Mouse (Mus musculus): Measurements from ENCODE around the gene Csmd2.
"Not testable (repeated sequence)": the region's sequence is repeated elsewhere in the genome, so short reads cannot be mapped to it uniquely, and the experiment has no call there.

The Csmd2 gene

DNA sequence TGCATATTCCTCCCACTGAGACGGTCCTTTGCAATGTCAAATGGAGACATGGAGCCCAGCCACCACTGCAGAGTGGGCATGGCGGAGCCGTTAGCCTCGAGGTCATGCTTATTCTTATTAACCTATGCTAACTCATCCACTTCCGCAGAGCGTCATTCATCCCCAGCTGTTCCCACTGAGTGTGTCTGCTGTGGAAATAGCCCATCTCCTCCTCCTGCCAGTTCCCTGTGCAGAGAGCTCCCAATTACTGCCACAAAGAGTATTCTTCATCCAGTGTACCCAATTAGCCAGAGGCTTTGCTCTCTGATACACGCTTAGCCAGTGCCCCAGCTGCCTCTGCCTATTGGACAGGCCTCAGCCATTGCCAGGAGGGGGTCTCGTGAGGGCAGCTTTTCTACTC is 504.4 kb downstream of the Csmd2 start:
- DNase-seq (ENCODE audit: extremely low spot score): no peak

DNA sequence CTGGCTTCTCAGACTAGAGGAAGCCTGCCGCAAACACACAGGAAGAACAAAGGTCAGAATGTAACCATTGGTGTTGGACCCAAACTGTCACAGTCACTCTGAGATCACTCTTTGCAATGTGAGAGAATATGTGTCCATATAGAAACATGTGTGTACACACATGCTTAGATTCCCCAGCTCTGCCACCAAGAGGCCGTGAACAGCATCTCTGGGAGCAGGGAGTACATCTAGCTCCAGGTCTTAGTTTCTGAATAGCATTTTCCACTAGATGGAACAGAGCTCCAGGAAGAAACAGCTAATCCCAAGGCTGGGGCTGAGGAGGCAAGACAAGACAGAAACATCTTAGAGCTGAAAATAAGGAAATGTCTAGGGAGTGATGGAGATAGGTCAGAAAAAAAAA is 512.3 kb downstream of the Csmd2 start:
- DNase-seq (ENCODE audit: extremely low spot score): no peak

DNA sequence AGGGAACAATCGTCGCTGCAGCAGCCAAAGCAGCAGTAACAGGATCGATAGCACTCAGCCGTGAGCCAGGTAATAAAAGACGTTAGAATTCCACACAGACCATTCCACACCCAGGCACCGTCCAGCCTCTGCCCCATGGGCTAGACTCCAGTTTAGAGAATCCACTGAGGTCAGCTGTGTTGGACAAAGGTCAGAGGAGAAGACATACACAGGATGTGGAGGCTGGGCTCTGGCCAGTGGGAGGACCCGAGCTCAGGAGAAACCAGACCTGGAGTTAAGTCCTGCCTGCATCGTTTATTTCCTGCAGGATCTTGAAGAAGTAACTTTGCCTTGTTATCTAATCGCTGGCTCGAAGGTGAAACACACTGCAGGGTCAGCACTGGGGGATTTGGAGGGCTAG is 519.2 kb downstream of the Csmd2 start:
- DNase-seq (ENCODE audit: extremely low spot score): no peak

DNA sequence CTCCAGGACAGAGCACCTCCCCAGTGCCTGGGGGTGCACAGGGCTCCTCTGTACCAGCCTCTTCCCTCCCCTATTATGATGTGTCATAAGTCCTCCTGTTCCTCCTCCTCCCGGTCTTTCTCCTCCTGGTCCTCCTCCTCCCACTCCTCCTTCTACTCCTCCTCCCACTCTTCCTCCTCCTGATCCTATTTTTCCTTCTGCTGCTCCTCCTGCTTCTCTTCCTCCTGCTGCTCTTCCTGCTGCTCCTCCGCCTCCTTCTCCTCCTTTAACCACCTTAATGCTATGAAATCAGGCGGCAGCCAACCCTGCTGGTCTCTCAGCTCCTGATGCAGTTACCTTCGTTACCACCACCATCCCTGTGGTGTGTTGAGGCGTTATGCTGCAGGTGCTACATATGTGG is 522.2 kb downstream of the Csmd2 start:
- no peak for DNase-seq (ENCODE audit: extremely low spot score)

DNA sequence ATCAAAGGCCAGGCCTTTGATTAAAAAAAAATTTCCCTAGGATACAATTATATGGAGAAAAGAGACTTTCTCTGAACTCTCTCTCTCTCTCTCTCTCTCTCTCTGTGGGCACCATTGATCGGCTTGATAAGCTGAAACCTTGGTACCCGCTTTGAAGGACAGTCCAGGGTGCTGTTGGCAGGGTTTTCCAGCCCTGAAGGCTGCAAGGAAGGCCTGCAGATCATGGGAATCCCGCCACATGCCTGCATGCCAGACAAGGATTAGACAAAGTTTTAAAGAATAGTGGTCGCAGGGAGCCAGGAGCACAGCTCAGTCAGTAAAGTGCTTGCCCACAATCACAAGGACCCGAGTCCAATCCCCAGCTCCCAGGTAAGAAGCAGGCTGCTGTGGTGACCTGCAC is 526.8 kb downstream of the Csmd2 start:
- no peak for DNase-seq (ENCODE audit: extremely low spot score)

DNA sequence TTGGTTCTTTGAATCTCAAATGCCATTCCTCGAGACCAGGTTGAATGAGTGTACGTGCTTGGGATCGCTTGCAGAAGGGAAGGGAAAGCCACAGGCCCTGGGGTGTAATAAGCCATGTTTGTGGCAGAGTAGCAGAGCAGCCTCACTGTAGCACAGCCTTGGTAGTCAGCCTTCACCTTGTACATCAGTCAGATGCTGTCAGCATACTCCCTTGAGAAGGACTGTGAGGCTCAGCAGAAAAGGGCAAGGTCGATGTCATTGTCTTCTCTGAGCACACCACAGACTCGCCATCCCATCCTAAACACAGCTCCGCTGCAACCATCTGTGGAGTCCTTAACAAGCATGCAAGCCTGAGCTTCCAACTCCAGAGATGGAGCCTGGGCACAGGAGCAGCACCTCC is 533.6 kb downstream of the Csmd2 start:
- DNase-seq (ENCODE audit: extremely low spot score): no peak

DNA sequence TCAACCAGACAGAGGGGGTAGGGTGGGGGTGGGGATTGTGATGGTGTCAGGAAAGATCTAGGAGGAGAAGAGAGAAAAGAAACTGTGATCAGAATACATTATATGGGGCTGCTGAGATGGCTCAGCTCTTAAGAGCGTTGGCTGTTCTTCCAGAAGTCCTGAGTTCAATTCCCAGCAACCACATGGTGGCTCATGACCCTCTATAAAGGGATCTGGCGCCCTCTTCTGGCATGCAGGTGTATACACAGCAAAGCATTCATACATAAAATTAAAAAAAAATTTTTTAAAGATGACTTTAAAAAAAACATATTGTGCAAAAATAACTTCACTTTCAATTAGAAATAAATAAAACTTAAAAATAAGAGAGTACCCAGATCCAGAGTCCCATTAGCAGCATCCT is 555.7 kb downstream of the Csmd2 start:
- peak; percentile 14 for DNase-seq (ENCODE audit: extremely low spot score)

DNA sequence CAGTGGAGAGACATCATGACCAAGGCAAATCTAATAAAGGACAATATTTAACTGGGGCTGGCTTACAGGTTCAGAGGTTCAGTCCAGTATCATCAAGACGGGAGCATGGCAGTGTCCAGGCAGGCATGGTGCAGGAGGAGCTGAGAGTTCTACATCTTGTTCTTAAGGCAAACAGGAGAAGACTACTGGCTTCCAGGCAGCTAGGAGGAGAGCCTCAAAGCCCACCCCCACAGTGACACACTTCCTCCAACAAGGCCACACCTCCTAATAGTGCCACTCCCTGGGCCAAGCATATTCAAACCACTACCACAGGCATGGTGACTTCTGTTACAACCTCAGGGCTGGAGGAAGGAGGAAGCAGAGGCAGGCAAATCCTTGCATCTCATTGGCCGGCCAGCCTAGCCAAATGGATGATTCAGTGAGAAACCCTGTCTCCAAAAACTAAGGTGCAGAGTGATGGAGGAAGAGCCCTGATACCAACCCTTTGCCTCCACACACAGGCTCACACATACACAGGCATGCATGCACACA is 556.4 kb downstream of the Csmd2 start:
- DNase-seq (ENCODE audit: extremely low spot score): not testable (repeated sequence)

DNA sequence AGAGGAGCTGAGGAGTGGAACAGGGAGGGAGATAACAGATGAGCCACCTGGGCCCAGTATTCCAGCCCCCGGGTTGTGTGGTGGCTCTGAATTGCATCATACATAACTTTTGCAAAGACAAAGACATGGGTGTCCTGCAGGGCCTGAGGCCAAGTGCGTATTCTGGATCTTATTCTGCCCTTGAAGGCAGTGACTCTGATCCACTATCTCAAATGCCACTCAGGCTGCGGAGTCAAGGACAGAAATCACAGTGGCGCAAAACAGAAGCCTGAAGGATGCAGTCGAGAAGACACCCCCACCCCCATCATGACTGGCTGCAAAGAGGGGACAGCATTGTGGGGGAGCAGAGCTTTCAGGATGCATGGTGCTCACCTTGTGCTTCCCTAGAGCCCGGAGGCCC is 563.1 kb downstream of the Csmd2 start:
- no peak for DNase-seq (ENCODE audit: extremely low spot score)

DNA sequence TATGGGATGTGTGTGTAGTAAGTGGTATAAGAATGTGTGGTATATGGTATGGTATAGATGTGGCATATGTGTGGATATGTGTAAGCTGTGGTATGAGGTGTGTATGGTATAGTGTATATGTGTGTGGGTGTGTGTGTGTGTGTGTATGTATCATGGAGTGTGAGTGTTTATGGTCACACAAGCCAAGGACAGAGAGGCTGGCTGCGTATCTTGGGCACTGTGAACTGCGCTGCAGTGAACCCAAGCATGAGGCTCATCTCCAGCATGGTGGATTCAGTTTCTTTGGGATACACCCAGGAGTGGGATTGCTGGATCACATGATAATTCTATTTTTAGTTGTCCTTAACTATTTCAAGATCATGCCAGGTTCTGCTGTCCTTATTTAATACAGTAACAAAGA is 566.5 kb downstream of the Csmd2 start:
- no peak for DNase-seq (ENCODE audit: extremely low spot score)

DNA sequence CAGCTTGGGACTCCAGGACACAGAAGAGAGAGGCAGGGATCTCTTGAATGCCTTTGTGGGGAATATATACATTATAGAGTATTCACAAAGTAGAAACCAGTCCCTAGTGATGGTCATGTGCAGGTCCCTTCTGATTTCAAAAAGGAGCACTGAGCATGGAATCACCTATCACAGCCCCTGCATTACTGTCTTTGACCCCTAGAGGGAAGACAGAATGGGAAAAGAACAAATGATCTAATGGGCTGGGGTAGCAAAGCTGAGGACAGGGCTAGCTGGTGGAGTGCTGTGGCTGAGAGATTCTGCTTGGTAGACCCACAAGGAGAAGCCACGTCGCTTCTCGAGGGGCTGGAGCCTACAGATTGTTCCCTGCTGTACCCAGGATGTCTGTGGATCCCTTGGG is 572.7 kb downstream of the Csmd2 start:
- DNase-seq (ENCODE audit: extremely low spot score): no peak

DNA sequence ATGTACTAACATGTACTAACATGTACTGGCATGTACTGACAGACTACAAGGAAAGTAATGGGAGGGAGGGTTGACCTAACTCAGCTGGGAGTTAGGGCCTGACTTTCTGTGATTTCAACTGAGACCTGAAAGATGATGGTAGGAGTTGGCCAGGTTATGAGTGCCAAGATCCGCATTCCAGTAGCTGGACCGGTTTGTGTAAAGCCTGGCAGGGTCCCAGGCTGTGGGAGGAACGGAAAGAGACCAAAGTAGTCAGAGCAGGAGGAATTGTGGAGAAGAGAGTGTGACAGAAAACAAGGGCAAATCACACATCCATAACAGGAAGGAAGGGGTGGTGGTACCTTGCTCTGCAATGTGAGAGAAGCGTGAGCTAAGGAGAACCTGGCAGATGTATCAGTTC is 588.2 kb downstream of the Csmd2 start:
- no peak for DNase-seq (ENCODE audit: extremely low spot score)

DNA sequence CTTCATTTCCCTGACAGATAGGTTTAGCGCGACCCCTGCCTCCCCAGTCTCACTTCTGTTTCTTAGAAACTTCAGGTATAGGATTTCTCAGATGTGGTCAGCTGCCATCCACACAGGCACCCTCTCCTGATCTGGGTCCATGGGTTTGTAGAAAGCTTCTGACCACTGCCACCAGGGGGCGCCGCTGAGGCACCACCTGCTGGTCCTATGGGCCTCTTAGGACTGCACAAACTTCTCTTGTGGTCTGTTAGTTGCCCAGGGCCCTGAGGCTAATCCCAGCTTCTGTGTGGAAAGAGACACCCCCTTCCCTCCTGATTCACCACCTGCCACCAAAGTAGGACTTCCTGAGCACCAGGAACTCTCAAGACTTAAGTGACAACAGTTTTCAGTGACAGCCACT is 591.5 kb downstream of the Csmd2 start:
- peak; percentile 24 for DNase-seq (ENCODE audit: extremely low spot score)

DNA sequence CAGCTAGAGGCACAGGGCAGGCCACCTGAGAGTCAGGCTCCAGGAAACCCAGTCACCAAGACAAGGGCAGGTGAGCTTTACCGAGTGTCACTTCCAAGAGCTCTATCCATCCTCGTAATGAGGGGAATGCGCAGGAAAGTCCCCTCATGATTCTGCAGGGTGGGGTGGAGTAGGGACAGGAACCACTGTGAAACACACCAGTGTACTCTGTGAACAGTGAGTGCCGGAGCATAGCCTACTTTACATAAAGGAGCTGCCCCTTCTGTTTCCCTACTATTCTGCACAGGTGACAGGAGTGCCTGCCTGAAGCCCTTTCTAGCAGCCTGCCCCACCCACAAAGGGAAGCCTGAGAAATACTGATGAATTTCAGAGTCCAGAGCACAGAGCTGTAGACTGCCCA is 605.6 kb downstream of the Csmd2 start:
- DNase-seq (ENCODE audit: extremely low spot score): no peak

DNA sequence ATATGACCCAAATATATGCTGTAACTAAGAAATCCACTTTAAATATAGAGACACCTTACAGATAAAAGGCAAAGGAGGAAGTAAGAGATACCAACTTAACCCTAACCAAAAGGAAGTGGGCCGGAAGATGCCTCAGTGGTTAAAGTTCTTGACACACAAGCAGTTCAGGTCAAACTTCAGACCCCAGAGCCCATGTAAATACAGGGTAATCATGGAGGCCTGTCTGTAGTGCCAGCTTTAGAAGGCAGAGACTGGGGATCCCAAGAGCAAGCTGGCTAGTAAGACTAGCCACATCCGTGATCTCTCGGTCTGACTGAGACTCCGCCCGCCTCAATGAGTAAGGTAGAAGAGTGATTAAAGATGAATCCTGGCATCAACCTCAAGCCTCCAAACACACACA is 606.4 kb downstream of the Csmd2 start:
- no peak for DNase-seq (ENCODE audit: extremely low spot score)

DNA sequence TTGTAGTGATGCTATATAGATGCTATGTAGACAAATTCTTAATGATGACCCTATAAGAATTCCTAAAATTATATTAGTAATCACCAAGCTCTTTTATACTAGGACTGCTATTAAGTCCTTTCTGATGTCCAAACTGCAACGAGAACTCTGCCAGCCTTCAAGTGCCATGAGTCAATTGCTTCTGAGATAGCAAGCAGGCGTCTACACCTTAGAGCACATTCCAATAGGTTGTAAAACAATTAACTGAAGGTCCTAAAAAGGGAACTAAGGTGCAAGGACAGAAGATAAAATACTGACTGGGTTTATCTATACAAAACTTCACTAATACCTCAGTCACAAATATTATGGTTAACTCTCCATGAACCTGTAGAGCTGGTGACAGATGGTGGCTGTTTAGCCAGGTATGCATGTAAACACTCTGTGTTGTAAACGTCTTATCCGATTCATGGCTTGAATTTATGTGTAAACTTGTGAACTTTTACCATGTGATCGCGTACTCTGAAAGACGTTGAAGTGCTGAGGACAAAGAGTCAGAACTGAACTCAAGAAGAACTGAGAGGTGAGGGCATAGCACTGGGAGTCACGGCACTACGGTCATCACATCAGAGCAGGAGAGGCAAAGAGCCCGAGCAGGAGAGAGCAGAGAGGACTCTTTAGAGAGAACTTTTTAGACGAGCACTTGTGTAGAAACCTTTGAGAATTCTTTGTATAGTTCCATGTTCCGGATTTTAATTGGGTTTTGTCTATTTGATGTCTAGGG is 610.3 kb downstream of the Csmd2 start:
- DNase-seq (ENCODE audit: extremely low spot score): no peak

DNA sequence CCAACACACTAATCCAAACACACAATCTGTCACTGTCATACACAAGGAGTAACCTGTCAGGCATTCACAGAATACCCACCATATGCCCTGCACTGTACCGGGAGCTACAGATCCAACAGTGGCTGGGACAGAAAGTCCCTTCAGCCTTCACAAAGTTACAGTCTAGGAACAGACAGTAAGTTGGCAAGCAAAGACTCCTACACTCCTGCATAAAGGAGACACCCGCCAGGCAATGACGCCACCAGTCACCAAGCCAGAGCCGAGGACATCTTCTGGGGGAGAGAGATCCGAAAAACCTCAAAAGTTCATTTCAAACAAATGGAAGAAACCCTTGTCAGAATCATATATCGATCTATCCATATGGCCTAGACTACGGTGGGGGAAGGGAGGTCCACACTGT is 618.9 kb downstream of the Csmd2 start:
- no peak for DNase-seq (ENCODE audit: extremely low spot score)

DNA sequence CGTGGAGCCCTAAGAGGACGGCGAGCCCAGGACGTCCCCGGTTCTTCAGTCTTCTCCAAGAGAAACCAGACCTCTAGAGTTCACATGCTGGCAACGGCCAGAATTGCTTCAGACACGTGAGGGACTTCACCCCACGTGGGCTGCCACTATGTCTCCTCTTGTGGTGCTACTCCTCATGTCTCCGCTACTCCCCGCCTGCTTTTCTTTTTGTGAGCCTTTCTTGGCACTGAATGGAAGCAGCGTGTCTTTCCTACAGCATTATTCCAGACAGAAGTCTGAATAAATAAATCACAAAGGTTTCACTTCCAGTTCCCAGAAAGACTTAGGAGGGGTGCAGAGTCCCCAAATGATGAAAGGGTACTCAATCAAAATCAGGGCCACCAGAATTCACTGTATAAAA is 620.0 kb downstream of the Csmd2 start:
- DNase-seq (ENCODE audit: extremely low spot score): no peak

DNA sequence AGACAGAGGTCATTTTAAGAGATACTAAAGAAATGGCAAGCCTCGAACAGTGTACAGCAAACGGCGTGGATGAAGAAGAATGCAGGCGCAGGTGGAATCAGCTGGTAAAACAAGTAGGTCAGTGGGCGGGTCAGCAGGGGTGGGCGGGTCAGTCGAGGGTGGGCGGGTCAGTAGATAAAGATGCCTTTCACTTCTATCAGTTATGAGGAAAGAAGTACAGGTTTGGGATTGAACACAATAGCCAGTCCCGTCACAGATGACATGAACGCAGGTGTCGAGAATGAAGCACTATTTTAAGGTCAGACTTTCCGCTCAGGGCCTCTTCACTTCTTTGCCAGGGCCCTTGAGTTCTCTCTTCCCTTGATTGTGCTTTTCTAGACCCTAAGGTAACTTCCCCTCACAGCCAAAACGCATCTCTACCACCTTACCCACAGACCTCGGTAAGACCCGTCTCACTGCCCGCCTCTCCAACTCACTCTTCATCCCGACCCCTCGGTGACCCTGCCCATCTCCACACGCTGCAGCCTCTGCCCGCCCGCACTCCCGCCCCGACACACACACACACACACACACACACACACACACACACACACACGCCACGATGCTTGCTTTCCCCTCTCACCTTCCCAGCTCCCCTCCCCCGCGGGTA is 621.7 kb downstream of the Csmd2 start:
- no peak for DNase-seq (ENCODE audit: extremely low spot score)

DNA sequence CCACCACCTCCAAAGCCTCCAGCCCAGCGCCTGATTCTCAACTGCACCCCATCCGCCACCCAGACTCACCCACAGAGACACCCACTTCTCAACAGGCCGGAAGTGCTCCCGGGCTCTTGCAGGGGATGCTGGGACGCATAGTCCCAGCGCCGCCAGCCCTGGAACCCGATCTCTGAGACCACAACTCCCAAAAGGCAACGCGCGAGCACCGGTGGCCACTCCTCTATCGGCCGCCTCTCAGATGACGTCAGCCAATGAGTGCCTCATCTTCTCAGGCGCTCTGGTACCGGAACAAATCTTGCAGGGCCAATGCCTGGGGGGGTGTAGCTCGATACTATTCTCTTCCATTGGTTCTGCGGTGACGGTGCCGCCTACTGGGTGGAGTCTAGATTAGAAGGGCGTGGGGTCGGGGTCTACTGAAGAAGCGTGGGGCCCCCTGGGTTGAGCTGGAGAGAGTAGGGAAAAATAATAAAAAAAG is 622.3 kb downstream of the Csmd2 start, which contains the start of gene Zscan20:
TSS of gene Zscan20 (minus strand) at position 174 of the 478 bp plus-strand sequence.
- peak; percentile 97 for DNase-seq (ENCODE audit: extremely low spot score)

DNA sequence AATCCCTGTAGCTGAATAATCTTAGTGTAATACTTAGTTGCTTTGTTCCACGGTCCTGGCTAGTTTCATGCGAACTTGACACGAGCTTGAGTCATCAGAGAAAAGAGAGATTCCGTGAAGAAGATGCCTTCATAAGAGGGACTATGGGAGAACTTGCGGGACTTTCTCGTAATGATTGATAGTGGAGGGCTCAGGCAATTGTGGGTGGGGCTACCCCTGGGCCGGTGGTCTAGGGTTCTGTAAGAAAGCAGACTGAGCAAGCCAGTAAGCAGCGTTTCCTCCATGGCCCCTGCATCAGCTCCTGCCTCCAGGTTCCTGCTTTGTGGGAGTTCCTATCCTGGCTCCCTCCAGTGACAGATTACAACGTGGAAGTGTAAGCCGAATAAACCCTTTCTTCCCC is 623.0 kb downstream of the Csmd2 start:
- no peak for DNase-seq (ENCODE audit: extremely low spot score)

DNA sequence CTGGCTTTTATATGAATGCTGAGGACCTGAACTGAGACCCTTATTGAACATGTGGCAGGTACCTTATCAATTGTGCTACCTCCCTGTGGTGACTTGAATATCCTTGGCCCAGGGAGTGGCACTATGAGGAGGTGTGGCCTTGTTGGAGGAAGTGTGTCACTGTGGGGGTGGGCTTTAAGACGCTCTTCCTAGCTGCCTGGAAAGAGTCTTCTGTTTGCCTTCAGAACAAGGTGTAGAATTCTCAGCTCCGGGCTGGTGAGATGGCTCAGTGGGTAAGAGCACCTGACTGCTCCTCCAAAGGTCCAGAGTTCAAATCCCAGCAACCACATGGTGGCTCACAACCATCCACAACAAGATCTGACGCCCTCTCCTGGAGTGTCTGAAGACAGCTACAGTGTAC is 624.1 kb downstream of the Csmd2 start:
- DNase-seq (ENCODE audit: extremely low spot score): not testable (repeated sequence)

DNA sequence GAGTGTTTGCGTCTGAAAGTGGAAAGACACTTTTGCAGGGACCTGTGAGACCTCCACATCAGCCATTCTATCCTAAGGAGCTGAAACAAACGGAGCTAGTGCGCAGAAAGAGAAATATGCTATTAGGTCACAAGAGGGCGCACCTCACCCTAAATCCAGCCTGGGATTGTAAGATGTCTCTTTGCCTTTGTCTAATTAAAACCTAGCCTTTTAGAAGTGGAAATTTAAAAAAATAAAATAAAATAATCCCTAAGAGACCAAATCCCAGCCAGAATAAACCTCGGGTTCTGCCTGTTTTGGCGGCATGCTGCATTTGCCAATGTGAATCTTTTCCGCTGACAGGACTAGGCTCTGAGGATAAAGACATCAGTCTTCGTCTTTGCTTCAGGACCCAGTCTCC is 625.7 kb downstream of the Csmd2 start:
- peak; percentile 76 for DNase-seq (ENCODE audit: extremely low spot score)
